Mouse (Mus musculus) gastrocnemius, postnatal 10 days (tissue): ENCODE data around the gene Trem3. TPM values are rescaled to one million over a fixed set of nuclear protein-coding genes. Genes with fewer than 3 reads are reported as not detected.

ENCODE experiments used
- DNase-seq: peaks from one replicate; pipeline ENCODE4 v3.0.0; 2021; ENCODE audit warnings: mixed read lengths
- long read RNA-seq, 2 experiments: library from polyadenylated mRNA; stranded (forward); transcript quantifications; one replicate each; pipeline ENCODE4 v2.0.0; 2021
- total RNA-seq, 2 experiments: library from RNA; stranded (reverse); gene quantifications; 2 replicates each; pipeline ENCODE4 v1.2.3; 2021

The Trem3 gene
- under 1 TPM in 1 of 2 experiments, not detected in 1; 0.27 TPM for total RNA-seq
- long read RNA-seq, experiment 1, result 0 reads
- long read RNA-seq, experiment 2, result 0 reads

- DNase-seq, result no peak
These were observed at the start of gene Trem3 for GRCm38 (mm10) chr17:48247221-48247928. Gene Trem3 (plus strand): TSS chr17:48247777.

GRCm38 (mm10) chr17:48203086-48203485 lies 44.5 kb upstream of the Trem3 start:
- DNase-seq, result no peak

- no peak for DNase-seq
These were observed 35.0 kb upstream of the Trem3 start for GRCm38 (mm10) chr17:48212596-48212995.

GRCm38 (mm10) chr17:48213511-48213910 lies 34.1 kb upstream of the Trem3 start:
- no peak for DNase-seq

- DNase-seq, result no peak
These were observed 32.1 kb upstream of the Trem3 start for GRCm38 (mm10) chr17:48215429-48215828.

- DNase-seq, result no peak
These were observed 16.9 kb upstream of the Trem3 start for GRCm38 (mm10) chr17:48230680-48231079.

GRCm38 (mm10) chr17:48232518-48232917 lies 15.1 kb upstream of the Trem3 start, which contains the start of gene Trem1:
Gene Trem1 (plus strand): TSS chr17:48232768.
- no peak for DNase-seq

- DNase-seq, result no peak
These were observed 13.8 kb upstream of the Trem3 start for GRCm38 (mm10) chr17:48233789-48234188.

GRCm38 (mm10) chr17:48234550-48234949 lies 13.0 kb upstream of the Trem3 start:
- no peak for DNase-seq

GRCm38 (mm10) chr17:48235773-48236370 lies 11.7 kb upstream of the Trem3 start:
- no peak for DNase-seq

GRCm38 (mm10) chr17:48237621-48238020 lies 10.0 kb upstream of the Trem3 start:
- DNase-seq, result no peak

GRCm38 (mm10) chr17:48249039-48249438 lies 1.5 kb downstream of the Trem3 start:
- DNase-seq, result no peak

- DNase-seq, result no peak
These were observed 1.9 kb downstream of the Trem3 start for GRCm38 (mm10) chr17:48249501-48249900.

GRCm38 (mm10) chr17:48250631-48251030 lies 3.1 kb downstream of the Trem3 start:
- DNase-seq, result no peak

- DNase-seq, result no peak
These were observed 9.0 kb downstream of the Trem3 start for GRCm38 (mm10) chr17:48256575-48256974.

- DNase-seq, result no peak
These were observed 14.3 kb downstream of the Trem3 start for GRCm38 (mm10) chr17:48261868-48262267.

GRCm38 (mm10) chr17:48263741-48264362 lies 16.3 kb downstream of the Trem3 start, which contains the start of gene Treml4:
Gene Treml4 (plus strand): TSS chr17:48264295.
- DNase-seq, result no peak

GRCm38 (mm10) chr17:48264662-48265061 lies 17.1 kb downstream of the Trem3 start:
- DNase-seq, result no peak

- DNase-seq, result no peak
These were observed 18.6 kb downstream of the Trem3 start for GRCm38 (mm10) chr17:48266138-48266537.

- DNase-seq, result no peak
These were observed 19.2 kb downstream of the Trem3 start for GRCm38 (mm10) chr17:48266610-48267304.

- DNase-seq, result no peak
These were observed 20.0 kb downstream of the Trem3 start for GRCm38 (mm10) chr17:48267591-48267990.

- DNase-seq, result no peak
These were observed 20.7 kb downstream of the Trem3 start for GRCm38 (mm10) chr17:48268276-48268675.

GRCm38 (mm10) chr17:48269833-48270232 lies 22.3 kb downstream of the Trem3 start:
- no peak for DNase-seq
